Comparison of ENCODE assay signal across 27 mouse cellular contexts in genomic region chr13:93232335-93232734, GRCm38 (mm10). TPM values are rescaled to one million over a fixed set of nuclear protein-coding genes. Genes with fewer than 3 reads are reported as not detected.
A peak's percentile ranks its signal among the peaks of the same experiment; 100 is the strongest.
DNase-seq lines count a peak whose midpoint lies in the region; ATAC-seq and TF ChIP-seq lines count a peak whose summit lies in the region.
"Had no signal": no experiment of that assay in that cellular context is flagged by ENCODE, and none has a peak within 500 bp of the region (broad histone marks: within the 10 kb centered on the region; RNA-seq: fewer than 3 reads in every experiment).

No protein-coding gene starts in this region.

- 31% methylated on average over 7 of the region's 7 CpGs for WGBS in liver, adult 2 months
- 61% methylated on average over 7 of the region's 7 CpGs for WGBS in liver, embryonic 15.5 days (ENCODE audit: insufficient replicate concordance)

- peak; percentile 44 for DNase-seq in liver, adult 2 months (ENCODE audit: extremely low read depth, low read depth, low spot score)
- DNase-seq in liver = no peak
- peak; percentile 50 for DNase-seq in yolk sac, embryonic 10.5 days (ENCODE audit: low spot score)
- no peak for DNase-seq in frontal cortex, postnatal 25 days (ENCODE audit: low spot score in 2 of 2)
- no peak for DNase-seq in right cerebral cortex, postnatal 14 days
- DNase-seq: adrenal gland, adult 2 months; adrenal gland, postnatal 14 days; B cell, adult 2 months; cerebellum, adult 18-20 months; cerebellum, adult 9-10 months; cerebellum, postnatal 14 days; gastrocnemius, adult 2 months; gastrocnemius, postnatal 14 days; heart, adult 18-20 months; heart, postnatal 14 days; heart, postnatal 4 days had no signal

- no peak overlapping the region for H3K4me3 ChIP-seq in liver, adult 2 months (ENCODE audit: insufficient read depth, low read depth, low read length)
- H3K4me3 ChIP-seq in brown adipose tissue, adult 24 weeks (ENCODE audit: insufficient read depth, low read depth, low read length) = no peak overlapping the region
- H3K4me3 ChIP-seq in liver, embryonic 15.5 days (replicated peaks) = no peak overlapping the region
- H3K4me3 ChIP-seq: forebrain, embryonic 10.5 days; forebrain, embryonic 13.5 days; gastrocnemius, adult 2 months; heart, embryonic 10.5 days; heart, embryonic 13.5 days; hindbrain, embryonic 12.5 days; hindbrain, embryonic 15.5 days had no signal

- no peak for TF ChIP-seq POLR2A in liver, adult 2 months (IDR thresholded peaks at IDR 0.05; ENCODE audit: extremely low read depth, insufficient read depth, low read length)

- H3K27me3 ChIP-seq in liver, adult 2 months (ENCODE audit: control insufficient read depth, insufficient read depth, low read length) = no peaks in the 10 kb centered on the region
- H3K27me3 ChIP-seq in liver, embryonic 15.5 days = no peaks in the 10 kb centered on the region
- H3K27me3 ChIP-seq: CH12.LX; forebrain, embryonic 13.5 days; heart, embryonic 13.5 days; hindbrain, embryonic 12.5 days; hindbrain, embryonic 15.5 days had no signal

- no peak overlapping the region for H3K27ac ChIP-seq in liver, adult 2 months (replicated peaks; ENCODE audit: insufficient read depth, low read depth, low read length)
- H3K27ac ChIP-seq in brown adipose tissue, adult 24 weeks (replicated peaks; ENCODE audit: low read depth, low read length) = peak overlapping the region; percentile 10
- H3K27ac ChIP-seq in liver, embryonic 15.5 days (replicated peaks) = no peak overlapping the region
- H3K27ac ChIP-seq: forebrain, embryonic 10.5 days; forebrain, embryonic 13.5 days; heart, embryonic 10.5 days; heart, embryonic 13.5 days; hindbrain, embryonic 12.5 days; hindbrain, embryonic 15.5 days had no signal

- no peak for TF ChIP-seq CTCF in liver, adult 2 months (IDR thresholded peaks at IDR 0.05; ENCODE audit: low read depth, low read length)

- no peak overlapping the region for H3K9ac ChIP-seq in liver, adult 2 months (ENCODE audit: low read depth, low read length)
- no peak overlapping the region for H3K9ac ChIP-seq in liver, embryonic 15.5 days
- H3K9ac ChIP-seq: forebrain, embryonic 13.5 days; heart, embryonic 13.5 days; hindbrain, embryonic 12.5 days; hindbrain, embryonic 15.5 days had no signal

- H3K79me2 ChIP-seq in liver, adult 2 months (ENCODE audit: control insufficient read depth, insufficient read depth, low read length) = no peaks in the 10 kb centered on the region

- peak; percentile 36; the same call in 1 of the 2 replicates for ATAC-seq in liver, embryonic 15.5 days (ENCODE audit: insufficient read depth)
- ATAC-seq: forebrain, embryonic 13.5 days; forebrain, embryonic 16.5 days had no signal

- H3K36me3 ChIP-seq in liver, adult 2 months (ENCODE audit: control insufficient read depth, insufficient read depth, low read length) = no peaks in the 10 kb centered on the region
- H3K36me3 ChIP-seq in liver, embryonic 15.5 days (replicated peaks) = no peaks in the 10 kb centered on the region
- H3K36me3 ChIP-seq: forebrain, embryonic 10.5 days; G1E; heart, embryonic 10.5 days; heart, embryonic 13.5 days; hindbrain, embryonic 12.5 days; hindbrain, embryonic 15.5 days had no signal

- no peaks in the 10 kb centered on the region for H3K9me3 ChIP-seq in liver, embryonic 15.5 days (replicated peaks)
- H3K9me3 ChIP-seq: forebrain, embryonic 10.5 days; forebrain, embryonic 13.5 days; G1E; heart, embryonic 10.5 days; heart, embryonic 13.5 days; hindbrain, embryonic 12.5 days; hindbrain, embryonic 15.5 days had no signal

- H3K4me1 ChIP-seq in liver, adult 2 months (ENCODE audit: control insufficient read depth, insufficient read depth, low read length) = peaks cover 7% of the 10 kb centered on the region
- H3K4me1 ChIP-seq in brown adipose tissue, adult 24 weeks (ENCODE audit: control insufficient read depth, insufficient read depth, insufficient read length, low read length) = no peaks in the 10 kb centered on the region
- H3K4me1 ChIP-seq in liver, embryonic 15.5 days (replicated peaks) = peaks cover 16% of the 10 kb centered on the region
- H3K4me1 ChIP-seq: forebrain, embryonic 10.5 days; forebrain, embryonic 13.5 days; heart, embryonic 10.5 days; hindbrain, embryonic 12.5 days; hindbrain, embryonic 15.5 days had no signal

- no peak overlapping the region for H3K4me2 ChIP-seq in liver, embryonic 15.5 days
- H3K4me2 ChIP-seq: forebrain, embryonic 13.5 days; heart, embryonic 13.5 days; hindbrain, embryonic 12.5 days; hindbrain, embryonic 15.5 days had no signal

RNA-seq across cellular contexts. Expression of gene Tent2, which starts 40.1 kb away (rescaled TPM):
- total RNA-seq in liver, adult 2 months (2014; rRNA removed) = 25.0 and 25.8 TPM in 2 replicates
- polyA plus RNA-seq in liver, adult 2 months (2012; rRNA removed) = 9.3 and 10.0 TPM in 2 replicates
- polyA plus RNA-seq in brown adipose tissue, adult 24 weeks (2012; ENCODE audit: insufficient read depth, insufficient read length, missing spikeins) = 29.1 and 31.9 TPM in 2 replicates
- 31.7 and 33.8 TPM in 2 replicates for polyA plus RNA-seq in liver, embryonic 15.5 days (2015; fragmentation: Nextera tagmentation; extraction: Ambion mirVana)

Comparison
In these comparisons a context has a peak if more than half of its experiments do, and no peak if none do; other contexts are left out.
1. DNase-seq: peak in liver, adult 2 months (single experiment) and yolk sac, embryonic 10.5 days (single experiment); none in liver (single experiment), frontal cortex, postnatal 25 days (0 of 2) and right cerebral cortex, postnatal 14 days (single experiment).